Mouse (Mus musculus) kidney, postnatal 25 days (tissue): Measurements from ENCODE around the gene Ksr2.
"Not testable (repeated sequence)": the region's sequence is repeated elsewhere in the genome, so short reads cannot be mapped to it uniquely, and the experiment has no call there.

Experiments used
- DNase-seq, 2 experiments: peaks; one replicate each; pipeline ENCODE4 v3.0.0; 2021; ENCODE audit warnings: mixed read lengths in 2 of 2

The Ksr2 gene

DNA sequence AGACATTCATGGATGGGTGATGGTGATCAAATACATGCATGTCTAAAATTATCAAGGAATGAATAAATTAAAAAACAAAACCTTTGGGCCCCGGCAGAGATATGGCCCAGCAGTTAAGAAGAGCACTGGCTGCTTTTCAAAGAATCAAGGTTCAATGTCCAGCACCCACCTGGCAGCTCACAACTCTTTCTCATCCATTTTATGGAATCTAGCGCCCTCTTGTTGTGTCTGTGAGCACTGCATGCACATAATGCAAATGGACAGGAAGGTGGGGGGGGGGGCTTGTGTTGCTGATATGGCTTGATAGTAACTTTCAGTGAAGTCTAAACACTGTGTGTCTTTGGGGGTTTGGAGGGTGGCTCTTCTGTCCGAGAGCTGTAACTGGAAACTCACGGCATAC, 5.6 kb upstream of the Ksr2 start:
- DNase-seq, result peak; percentile 64 to 85

DNA sequence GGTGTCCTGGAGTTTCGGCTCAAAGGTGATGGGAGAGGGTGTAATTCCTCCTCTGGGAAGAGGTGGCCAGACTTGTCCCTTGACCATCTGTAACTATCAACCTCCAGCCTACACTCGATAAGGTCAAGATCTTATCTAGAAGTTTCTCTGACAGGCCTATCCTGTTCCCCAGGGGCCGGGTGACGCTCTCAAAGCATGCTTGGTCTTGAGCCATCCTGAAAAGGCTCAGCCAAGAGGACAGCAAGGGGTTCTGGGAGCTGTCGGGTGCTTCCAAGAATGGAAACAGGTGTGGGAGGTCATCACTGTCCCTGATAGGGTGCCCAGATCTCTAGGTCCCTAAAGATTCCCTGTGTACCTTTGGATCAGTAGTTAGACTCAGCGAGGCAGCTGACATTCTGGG, 4.4 kb upstream of the Ksr2 start:
- DNase-seq, result no peak

GRCm38 (mm10) chr5:117414611-117415010, 811 bp downstream of the Ksr2 start:
- DNase-seq, result no peak

- DNase-seq, result no peak
Measured at GRCm38 (mm10) chr5:117415011-117415912, 1.5 kb downstream of the Ksr2 start.

- no peak for DNase-seq
Measured at GRCm38 (mm10) chr5:117417442-117417841, 3.6 kb downstream of the Ksr2 start.

- not testable (repeated sequence) for DNase-seq
Measured at GRCm38 (mm10) chr5:117433501-117433900, 19.7 kb downstream of the Ksr2 start.

DNA sequence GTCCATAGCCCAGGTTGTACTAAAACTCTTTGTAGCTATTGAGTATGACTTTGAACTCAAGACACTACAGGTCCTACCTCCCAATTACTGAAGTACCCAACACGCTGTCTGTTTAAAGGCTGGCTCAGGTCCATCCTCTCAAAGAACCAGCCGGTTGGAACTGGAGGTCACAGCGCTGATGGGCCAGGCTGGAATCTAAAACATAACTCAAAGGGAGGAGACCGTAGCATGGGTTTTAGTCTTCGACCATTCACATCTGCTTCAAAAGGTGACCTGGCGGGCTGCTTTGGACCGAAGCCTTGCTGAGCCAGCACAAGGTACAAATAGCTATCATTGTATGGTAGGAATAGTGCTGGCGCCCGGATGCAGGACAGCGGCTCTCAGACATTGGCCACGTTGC, 26.5 kb downstream of the Ksr2 start:
- DNase-seq, result peak; percentile 60 to 75

GRCm38 (mm10) chr5:117441242-117441842, 27.5 kb downstream of the Ksr2 start:
- no peak for DNase-seq

DNA sequence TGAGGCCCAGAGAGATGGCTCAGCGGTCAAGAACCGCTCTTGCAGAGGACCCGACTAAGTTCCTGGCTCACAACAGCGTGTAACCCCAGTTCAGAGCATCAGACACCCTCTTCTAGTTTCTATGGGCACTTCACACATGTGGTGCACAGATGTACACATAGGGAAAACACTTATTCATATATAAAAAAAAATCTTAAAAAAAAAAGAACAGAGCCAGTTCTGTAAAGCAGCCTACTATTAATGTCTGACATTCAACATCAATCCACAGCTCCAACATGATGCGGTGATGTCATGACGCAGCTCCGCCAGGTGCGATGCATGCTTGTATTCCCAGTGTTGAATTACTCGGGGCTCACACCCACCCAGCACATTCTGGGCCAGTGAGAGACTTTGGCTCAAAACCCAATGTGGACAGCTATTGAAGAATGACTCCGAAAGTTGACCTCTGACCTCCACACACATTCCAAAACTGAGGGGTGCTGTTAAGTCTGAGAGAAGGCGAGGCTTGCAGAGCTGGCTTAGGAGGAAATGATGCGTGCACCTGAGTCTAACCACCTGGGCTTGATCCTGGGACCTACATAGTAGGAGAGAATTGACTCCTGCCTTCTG, 28.5 kb downstream of the Ksr2 start:
- peak in 1 of 2 experiments; percentile 9 for DNase-seq

GRCm38 (mm10) chr5:117443141-117443540, 29.3 kb downstream of the Ksr2 start:
- DNase-seq, result peak; percentile 36 to 68

GRCm38 (mm10) chr5:117443902-117444301, 30.1 kb downstream of the Ksr2 start:
- no peak for DNase-seq

- no peak for DNase-seq
Measured at GRCm38 (mm10) chr5:117447698-117448097, 33.9 kb downstream of the Ksr2 start.

DNA sequence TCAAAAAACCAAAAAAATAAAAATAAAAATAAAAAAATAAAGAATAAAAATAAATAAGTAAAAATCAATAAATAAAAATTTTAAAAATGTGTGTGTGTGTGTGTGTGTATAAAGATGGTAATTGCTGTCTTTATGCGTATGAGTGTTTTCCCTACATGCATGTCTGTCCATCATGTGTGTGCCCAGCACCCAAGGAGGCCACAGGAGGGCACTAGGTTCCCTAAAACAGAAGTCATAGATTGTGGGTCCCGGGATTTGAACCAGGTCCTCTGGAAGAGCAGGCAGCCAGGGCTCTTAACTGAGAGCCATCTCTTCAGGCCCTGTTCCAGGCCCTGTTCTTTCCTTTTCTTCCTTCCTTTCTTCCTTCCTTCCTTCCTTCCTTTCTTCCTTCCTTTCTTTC, 38.2 kb downstream of the Ksr2 start:
- no peak for DNase-seq

- no peak for DNase-seq
Measured at GRCm38 (mm10) chr5:117455546-117455945, 41.7 kb downstream of the Ksr2 start.

- DNase-seq, result no peak
Measured at GRCm38 (mm10) chr5:117457121-117457520, 43.3 kb downstream of the Ksr2 start.

DNA sequence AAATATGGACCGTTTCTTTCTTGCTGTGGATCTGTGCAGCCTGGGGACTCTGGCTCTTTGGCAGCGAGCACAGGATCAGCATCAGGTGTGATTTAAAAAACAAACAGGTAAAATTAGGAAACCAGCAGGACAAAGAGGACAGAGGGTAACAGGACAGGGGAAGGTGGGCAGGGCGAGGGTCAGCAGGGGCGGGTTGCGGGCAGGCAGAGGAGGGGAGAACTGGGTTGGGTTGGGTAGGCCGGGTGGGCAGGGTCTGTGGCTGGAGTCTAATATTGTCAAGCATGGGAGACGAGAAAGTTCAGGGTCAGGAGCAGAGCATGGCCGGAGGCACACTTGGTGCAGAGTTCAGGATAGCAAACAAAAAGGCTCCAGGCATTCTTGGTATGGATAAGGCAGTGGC, 43.8 kb downstream of the Ksr2 start:
- DNase-seq, result no peak

GRCm38 (mm10) chr5:117458899-117459298, 45.1 kb downstream of the Ksr2 start:
- DNase-seq, result no peak

DNA sequence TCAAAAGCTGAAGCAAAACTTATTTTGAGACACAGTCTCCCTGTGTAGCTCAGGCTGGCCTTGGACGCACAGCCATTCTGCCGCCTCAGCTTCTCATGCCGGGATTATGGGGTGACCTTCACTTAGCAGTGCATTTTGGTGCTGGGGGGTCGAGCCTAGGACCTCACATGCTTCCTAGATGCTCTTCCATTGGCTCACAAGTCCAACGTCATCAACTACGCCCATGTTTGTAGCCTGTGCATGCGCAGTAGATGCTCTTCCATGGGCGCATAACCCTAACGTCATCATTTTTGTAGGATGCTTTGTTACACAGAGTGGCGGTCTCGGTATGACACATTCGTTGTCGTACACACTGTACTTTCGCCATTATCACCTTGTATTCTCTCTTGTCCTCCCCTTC, 46.5 kb downstream of the Ksr2 start:
- no peak for DNase-seq

- DNase-seq, result peak in 1 of 2 experiments; percentile 55
Measured at GRCm38 (mm10) chr5:117467052-117467451, 53.3 kb downstream of the Ksr2 start.

DNA sequence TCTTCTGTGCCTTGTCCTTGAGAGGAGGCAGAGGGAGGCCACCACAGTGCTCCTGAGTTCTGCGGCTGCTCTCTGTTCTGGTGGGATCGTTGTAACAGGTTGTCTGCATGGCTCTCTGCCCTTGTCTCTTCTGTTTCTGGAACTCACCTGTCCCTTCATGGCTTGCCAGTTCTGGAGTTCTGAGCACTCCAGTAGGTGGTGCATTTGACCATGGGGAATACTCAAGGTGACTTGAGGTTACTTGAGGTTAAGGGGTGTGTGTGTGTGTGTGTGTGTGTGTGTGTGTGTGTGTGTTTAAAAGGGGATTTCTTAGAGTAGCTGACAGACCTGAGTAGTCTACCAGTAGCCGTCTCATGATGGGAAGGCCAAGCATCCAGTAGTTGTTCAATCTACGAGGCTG, 55.2 kb downstream of the Ksr2 start:
- DNase-seq, result no peak

DNA sequence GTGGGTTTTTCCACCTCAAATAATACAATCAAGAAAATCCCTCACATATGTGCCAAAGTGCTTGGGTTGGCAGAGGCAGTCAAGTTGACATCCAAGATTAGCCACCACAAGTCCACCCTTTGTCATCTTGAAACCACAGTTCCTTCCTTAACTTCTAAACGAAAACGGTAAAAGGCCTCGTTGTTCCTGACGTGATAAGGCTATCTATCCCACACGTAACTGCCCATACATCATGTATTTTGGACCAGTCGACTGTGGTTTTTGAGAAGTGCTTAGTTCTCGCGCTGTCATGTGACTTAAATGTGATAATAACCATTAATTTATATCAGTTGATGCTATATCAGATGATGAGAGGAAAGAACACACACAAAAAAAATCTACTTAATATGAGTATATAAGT, 55.8 kb downstream of the Ksr2 start:
- DNase-seq, result no peak

- no peak for DNase-seq
Measured at GRCm38 (mm10) chr5:117481162-117481561, 67.4 kb downstream of the Ksr2 start.

- DNase-seq, result no peak
Measured at GRCm38 (mm10) chr5:117481586-117481985, 67.8 kb downstream of the Ksr2 start.

- DNase-seq, result no peak
Measured at GRCm38 (mm10) chr5:117482013-117482412, 68.2 kb downstream of the Ksr2 start.
